Mouse (Mus musculus) midbrain, embryonic 12.5 days (tissue): ENCODE results near the gene G430095P16Rik. TPM values are rescaled to one million over a fixed set of nuclear protein-coding genes. Genes with fewer than 3 reads are reported as not detected.

Experiments
- ATAC-seq: fragments of 200-750 bp; cut with Nextera tagmentation; 2 replicates; pipeline ENCODE4 v1.8.0; 2017; ENCODE audit warnings: low read depth, moderate TSS enrichment, moderate library complexity; ENCODE audit not compliant: low FRiP score
- H3K27ac ChIP-seq: fragments of 300-500 bp; sonication (generic); replicated peaks from 2 replicates; pipeline ENCODE4 v1.5.1; 2016; ENCODE audit warnings: mild to moderate bottlenecking
- H3K27me3 ChIP-seq: fragments of 300-500 bp; sonication (generic); 2 replicates; pipeline ENCODE4 v1.6.1; 2016; ENCODE audit warnings: mild to moderate bottlenecking
- H3K36me3 ChIP-seq: fragments of 300-500 bp; sonication (generic); 2 replicates; pipeline ENCODE4 v1.6.1; 2016
- H3K4me1 ChIP-seq: fragments of 300-500 bp; sonication (generic); 2 replicates; pipeline ENCODE4 v1.6.1; 2016
- H3K4me2 ChIP-seq: fragments of 300-500 bp; sonication (generic); replicated peaks from 2 replicates; pipeline ENCODE4 v1.6.1; 2016; ENCODE audit warnings: mild to moderate bottlenecking, moderate library complexity
- H3K4me3 ChIP-seq: fragments of 300-500 bp; sonication (generic); 2 replicates; pipeline ENCODE4 v1.5.1; 2016; ENCODE audit warnings: mild to moderate bottlenecking
- H3K9ac ChIP-seq: fragments of 300-500 bp; sonication (generic); replicated peaks from 2 replicates; pipeline ENCODE4 v1.6.1; 2016; ENCODE audit warnings: mild to moderate bottlenecking, moderate library complexity
- H3K9me3 ChIP-seq: fragments of 300-500 bp; sonication (generic); 2 replicates; pipeline ENCODE4 v1.6.1; 2016; ENCODE audit warnings: mild to moderate bottlenecking
- WGBS: fragments of 180-500 bp; shearing (Covaris S2); methylation state at CpG from one replicate; pipeline ENCODE4 v1.1.7; 2016; 5-methylcytosine and 5-hydroxymethylcytosine counted together
- polyA plus RNA-seq: library from polyadenylated mRNA; unstranded; fragments of >200 nt; fragmentation: Nextera tagmentation; extraction: Ambion mirVana; gene quantifications from 2 replicates; pipeline ENCODE4 v1.2.1, GENCODE M21; 2016

G430095P16Rik gene
- polyA plus RNA-seq = 2.0 and 2.4 TPM in 2 replicates

- peak; percentile 78 for ATAC-seq
- peak within 1 kb of the TSS; percentile 11; the same call in 1 of the 2 replicates for H3K9ac ChIP-seq
- 18% methylated on average over 10 of the region's 10 CpGs for WGBS
- H3K36me3 ChIP-seq = peaks cover 4% of the 10 kb centered on the region; the same call in 1 of the 2 replicates
- peak within 1 kb of the TSS; percentile 84 for H3K27ac ChIP-seq
- H3K27me3 ChIP-seq = peaks cover 80% of the 10 kb centered on the region
- H3K4me3 ChIP-seq = no peak within 1 kb of the TSS
- peaks cover 42% of the 10 kb centered on the region for H3K4me1 ChIP-seq
- no peaks in the 10 kb centered on the region for H3K9me3 ChIP-seq
- peak within 1 kb of the TSS; percentile 15 for H3K4me2 ChIP-seq
Observed at GRCm38 (mm10) chr8:84722850-84723570, at the start of gene G430095P16Rik. G430095P16Rik (plus strand) TSS chr8:84723007.

DNA sequence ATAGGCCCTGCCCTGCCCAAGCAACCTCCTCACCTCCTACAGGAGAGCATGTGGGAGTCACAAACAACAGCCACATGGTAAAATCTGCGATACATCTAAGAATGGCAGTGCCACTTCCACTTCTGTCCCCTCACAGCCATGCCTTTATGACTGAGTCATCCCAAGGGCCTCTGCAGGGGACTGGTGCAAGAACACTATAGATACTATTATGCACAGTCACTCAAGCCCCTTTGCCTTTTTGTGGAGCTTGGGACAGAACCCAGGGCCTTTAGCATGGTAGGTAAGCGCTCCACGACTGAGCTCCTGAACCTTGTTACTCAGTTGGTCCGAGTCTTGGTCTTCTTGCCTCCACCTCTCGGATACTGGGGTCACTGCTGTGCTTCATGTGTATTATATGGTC, 45.5 kb upstream of the G430095P16Rik start:
- Histone ChIP-seq H3K36me3 (peaks cover 48% of the 10 kb centered on the region), H3K4me3 (no peak overlapping the region), H3K4me1 (no peaks in the 10 kb centered on the region), H3K4me2 (no peak overlapping the region), H3K27me3 (no peaks in the 10 kb centered on the region), H3K9me3 (no peaks in the 10 kb centered on the region), H3K9ac (no peak overlapping the region), H3K27ac (no peak overlapping the region)
- 94% methylated on average over 5 of the region's 5 CpGs for WGBS
- ATAC-seq = no peak

- Histone ChIP-seq H3K9me3 (no peaks in the 10 kb centered on the region), H3K36me3 (peaks cover 15% of the 10 kb centered on the region), H3K27me3 (no peaks in the 10 kb centered on the region), H3K4me1 (peaks cover 19% of the 10 kb centered on the region), H3K27ac (no peak overlapping the region), H3K4me3 (no peak overlapping the region), H3K9ac (no peak overlapping the region), H3K4me2 (no peak overlapping the region)
- 86% methylated on average over 2 of the region's 2 CpGs for WGBS
- no peak for ATAC-seq
Observed at GRCm38 (mm10) chr8:84681476-84681875, 41.3 kb upstream of the G430095P16Rik start.

GRCm38 (mm10) chr8:84682257-84682656, 40.5 kb upstream of the G430095P16Rik start:
- H3K27ac ChIP-seq = no peak overlapping the region
- 91% methylated on average over 2 of the region's 2 CpGs for WGBS
- H3K27me3 ChIP-seq = no peaks in the 10 kb centered on the region
- H3K4me2 ChIP-seq = no peak overlapping the region
- no peak overlapping the region for H3K9ac ChIP-seq
- no peak for ATAC-seq
- no peak overlapping the region for H3K4me3 ChIP-seq
- no peaks in the 10 kb centered on the region for H3K9me3 ChIP-seq
- peaks cover 10% of the 10 kb centered on the region; the same call in 1 of the 2 replicates for H3K36me3 ChIP-seq
- peaks cover 23% of the 10 kb centered on the region for H3K4me1 ChIP-seq

GRCm38 (mm10) chr8:84684537-84684936, 38.3 kb upstream of the G430095P16Rik start:
- WGBS = 47% methylated on average over 3 of the region's 3 CpGs
- H3K4me1 ChIP-seq = peaks cover 37% of the 10 kb centered on the region
- H3K4me2 ChIP-seq = no peak overlapping the region
- H3K27ac ChIP-seq = no peak overlapping the region
- H3K4me3 ChIP-seq = no peak overlapping the region
- no peak for ATAC-seq
- H3K9ac ChIP-seq = no peak overlapping the region
- H3K36me3 ChIP-seq = peaks cover 10% of the 10 kb centered on the region; the same call in 1 of the 2 replicates
- no peaks in the 10 kb centered on the region for H3K9me3 ChIP-seq
- no peaks in the 10 kb centered on the region for H3K27me3 ChIP-seq

- peak; percentile 16; the same call in 1 of the 2 replicates for ATAC-seq
- H3K9me3 ChIP-seq = no peaks in the 10 kb centered on the region
- H3K27me3 ChIP-seq = no peaks in the 10 kb centered on the region
- H3K27ac ChIP-seq = peak within 1 kb of the TSS; percentile 93
- peak within 1 kb of the TSS; percentile 88 for H3K4me2 ChIP-seq
- WGBS = 7% methylated on average over 20 of the region's 20 CpGs
- peaks cover 46% of the 10 kb centered on the region for H3K4me1 ChIP-seq
- H3K36me3 ChIP-seq = peaks cover 15% of the 10 kb centered on the region; the same call in 1 of the 2 replicates
- H3K4me3 ChIP-seq = peak within 1 kb of the TSS; percentile 94
- H3K9ac ChIP-seq = peak within 1 kb of the TSS; percentile 100
Observed at GRCm38 (mm10) chr8:84686191-84687002, 36.4 kb upstream of the G430095P16Rik start, which contains the start of gene Trmt1. Trmt1 (plus strand) TSS chr8:84686307.

DNA sequence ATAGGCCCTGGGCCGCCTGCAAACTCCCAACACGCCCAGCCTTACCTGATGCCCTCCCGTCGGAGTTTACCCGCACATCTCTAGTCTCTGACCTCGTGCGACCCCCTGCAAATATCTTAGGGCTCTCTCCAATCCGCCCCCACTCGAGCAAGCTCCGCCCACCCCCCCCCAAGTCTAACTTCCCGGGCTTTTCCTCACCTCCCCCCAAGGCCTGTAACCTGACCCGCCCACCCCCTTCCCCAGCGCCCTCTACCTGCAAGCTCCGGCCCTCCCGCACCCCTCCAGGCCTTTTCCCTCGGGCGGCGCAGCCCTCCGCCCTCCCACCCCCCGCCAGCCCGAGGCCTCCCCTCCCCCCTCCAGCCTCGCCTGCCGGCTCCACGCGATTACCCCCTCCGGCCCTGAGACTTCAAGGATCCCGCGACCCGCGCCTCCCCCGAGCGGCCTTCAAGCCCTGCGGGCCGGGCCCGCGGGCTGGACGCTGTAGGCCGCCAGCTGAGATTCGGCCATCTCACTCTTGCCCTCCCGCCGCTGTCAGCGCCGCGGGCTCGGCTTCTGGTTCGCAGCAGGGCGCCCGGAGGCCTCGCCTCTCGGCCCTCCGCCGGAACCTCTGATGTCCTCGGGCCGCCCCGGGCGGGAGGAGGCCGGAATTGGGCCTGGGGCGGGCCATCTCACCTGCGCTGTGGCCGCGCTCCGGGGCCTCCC, 35.7 kb upstream of the G430095P16Rik start:
- no peaks in the 10 kb centered on the region for H3K27me3 ChIP-seq
- H3K9ac ChIP-seq = peak overlapping the region; percentile 100
- H3K4me3 ChIP-seq = peak overlapping the region; percentile 94
- peak; percentile 52 for ATAC-seq
- H3K4me1 ChIP-seq = peaks cover 46% of the 10 kb centered on the region
- H3K27ac ChIP-seq = peak overlapping the region; percentile 93
- H3K36me3 ChIP-seq = peaks cover 18% of the 10 kb centered on the region
- H3K4me2 ChIP-seq = peak overlapping the region; percentile 88
- WGBS = 1% methylated on average over 53 of the region's 62 CpGs
- H3K9me3 ChIP-seq = no peaks in the 10 kb centered on the region

- peak within 1 kb of the TSS; percentile 94 for H3K4me3 ChIP-seq
- peak; percentile 75 for ATAC-seq
- H3K9me3 ChIP-seq = no peaks in the 10 kb centered on the region
- no peaks in the 10 kb centered on the region for H3K27me3 ChIP-seq
- H3K4me2 ChIP-seq = peak within 1 kb of the TSS; percentile 88
- under 1% methylated on average over 27 of the region's 37 CpGs for WGBS
- peak within 1 kb of the TSS; percentile 100 for H3K9ac ChIP-seq
- peak within 1 kb of the TSS; percentile 93 for H3K27ac ChIP-seq
- peaks cover 18% of the 10 kb centered on the region for H3K36me3 ChIP-seq
- H3K4me1 ChIP-seq = peaks cover 46% of the 10 kb centered on the region
Observed at GRCm38 (mm10) chr8:84687705-84688100, 35.1 kb upstream of the G430095P16Rik start, which contains the start of gene Nacc1. Nacc1 (minus strand) TSS chr8:84687862.

DNA sequence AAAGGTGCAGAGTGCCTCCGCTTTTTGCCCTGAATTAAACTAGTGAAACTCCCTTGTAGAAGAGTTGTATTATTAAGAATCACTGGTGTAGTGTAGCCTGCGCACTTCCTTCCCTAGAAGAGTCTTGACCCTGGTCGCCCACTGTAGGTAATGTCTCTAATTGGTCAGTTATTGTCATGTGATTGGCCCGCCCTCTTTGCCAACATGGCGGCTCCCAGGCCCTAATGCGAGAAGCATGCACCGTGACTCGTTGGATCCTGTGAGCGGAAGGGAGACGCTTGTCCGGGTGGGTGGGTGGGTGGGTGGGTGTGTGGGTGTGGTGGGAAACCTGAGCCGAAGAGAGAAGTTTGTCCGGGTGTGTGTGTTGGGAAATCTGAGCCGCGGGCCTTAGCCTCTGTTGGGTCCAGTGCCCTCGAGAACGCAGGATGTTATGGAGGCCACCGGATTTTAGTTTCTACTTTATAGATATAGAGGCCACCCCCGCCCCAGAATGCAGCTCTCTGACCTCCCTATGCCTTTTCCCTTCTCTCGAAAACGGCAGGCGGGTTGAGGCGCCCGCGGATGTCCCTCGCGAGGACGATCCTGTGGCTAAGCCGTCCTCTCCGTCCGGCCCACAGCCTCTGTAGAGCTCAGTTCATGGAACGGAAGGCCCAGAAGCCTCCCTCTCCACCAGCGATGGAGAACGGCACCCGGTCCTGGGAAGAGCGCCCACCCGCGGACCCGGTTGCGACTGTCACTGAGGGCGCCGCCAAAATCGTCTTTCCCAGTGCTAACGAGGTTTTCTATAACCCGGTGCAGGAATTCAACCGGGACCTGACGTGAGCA, 33.5 kb upstream of the G430095P16Rik start:
- under 1% methylated on average over 47 of the region's 47 CpGs for WGBS
- no peak overlapping the region for H3K27ac ChIP-seq

GRCm38 (mm10) chr8:84693332-84693731, 29.5 kb upstream of the G430095P16Rik start:
- H3K36me3 ChIP-seq = peaks cover 56% of the 10 kb centered on the region

More for the DNA sequence above, 33.5 kb upstream of the G430095P16Rik start:
- H3K9me3 ChIP-seq = no peaks in the 10 kb centered on the region
- peaks cover 46% of the 10 kb centered on the region for H3K4me1 ChIP-seq
- no peaks in the 10 kb centered on the region for H3K27me3 ChIP-seq
- peak overlapping the region; percentile 71 for H3K4me3 ChIP-seq
- peak; percentile 87 for ATAC-seq
- peak overlapping the region; percentile 74 for H3K4me2 ChIP-seq
- H3K36me3 ChIP-seq = peaks cover 26% of the 10 kb centered on the region
- peak overlapping the region; percentile 63 for H3K9ac ChIP-seq

GRCm38 (mm10) chr8:84695140-84695539, 27.7 kb upstream of the G430095P16Rik start:
- Histone ChIP-seq H3K36me3 (peaks cover 66% of the 10 kb centered on the region), H3K4me1 (peaks cover 3% of the 10 kb centered on the region), H3K9ac (no peak overlapping the region), H3K9me3 (no peaks in the 10 kb centered on the region), H3K4me3 (no peak overlapping the region), H3K27ac (no peak overlapping the region), H3K4me2 (no peak overlapping the region), H3K27me3 (peaks cover 4% of the 10 kb centered on the region)
- whole genome bisulfite sequencing = 89% methylated on average over 6 of the region's 6 CpGs
- ATAC-seq = no peak

More at GRCm38 (mm10) chr8:84693332-84693731, 29.5 kb upstream of the G430095P16Rik start:
- H3K9ac ChIP-seq = no peak overlapping the region
- ATAC-seq = no peak
- peaks cover 16% of the 10 kb centered on the region for H3K4me1 ChIP-seq
- 85% methylated on average over 4 of the region's 4 CpGs for WGBS
- no peak overlapping the region for H3K4me2 ChIP-seq
- H3K27ac ChIP-seq = no peak overlapping the region
- no peaks in the 10 kb centered on the region for H3K27me3 ChIP-seq
- no peak overlapping the region for H3K4me3 ChIP-seq
- no peaks in the 10 kb centered on the region for H3K9me3 ChIP-seq
